Mouse (Mus musculus) ES-E14 (cell line): Measurements from ENCODE around the gene Mapkapk2. TPM values are rescaled to one million over a fixed set of nuclear protein-coding genes. Genes with fewer than 3 reads are reported as not detected.
A peak's percentile ranks its signal among the peaks of the same experiment; 100 is the strongest.

Experiments
- DNase-seq: peaks from one replicate; pipeline ENCODE4 v3.0.0-alpha.2; 2013; ENCODE audit warnings: low read depth, low spot score
- H3K27ac ChIP-seq: 2 replicates; pipeline ENCODE4 v1.5.1; 2012; ENCODE audit warnings: low read depth, mild to moderate bottlenecking, low read length, moderate library complexity, mixed read lengths; ENCODE audit not compliant: poor library complexity, insufficient read depth, severe bottlenecking
- H3K36me3 ChIP-seq: 2 replicates; pipeline ENCODE4 v1.6.1; 2012; ENCODE audit warnings: mild to moderate bottlenecking, low read length, moderate library complexity, mixed read lengths; ENCODE audit not compliant: control insufficient read depth, poor library complexity, insufficient read depth, severe bottlenecking
- H3K4me1 ChIP-seq, 2 experiments: fragments of 150-350 bp in 1 of 2; sonication (generic) in 1 of 2; 2 replicates each; pipeline ENCODE4 v1.6.1; 2012; ENCODE audit warnings: low read length in 2 of 2, mild to moderate bottlenecking in 1 of 2, mixed read lengths in 1 of 2; ENCODE audit not compliant: control insufficient read depth in 2 of 2, insufficient read depth in 2 of 2, poor library complexity in 1 of 2
- H3K4me3 ChIP-seq, 2 experiments: fragments of 150-350 bp in 1 of 2; sonication (generic) in 1 of 2; 2 replicates each; pipeline ENCODE4 v1.5.1; 2012; ENCODE audit warnings: low read length in 2 of 2, low read depth in 1 of 2, mild to moderate bottlenecking in 1 of 2, mixed read lengths in 1 of 2; ENCODE audit not compliant: insufficient read depth in 1 of 2, poor library complexity in 1 of 2, severe bottlenecking in 1 of 2
- H3K9ac ChIP-seq: 2 replicates; pipeline ENCODE4 v1.6.1; 2012; ENCODE audit warnings: low read depth, mild to moderate bottlenecking, low read length, mixed read lengths; ENCODE audit not compliant: poor library complexity, insufficient read depth, severe bottlenecking
- H3K9me3 ChIP-seq: fragments of 150-350 bp; sonication (generic); 2 replicates; pipeline ENCODE4 v1.6.1; 2012; ENCODE audit warnings: low read depth, mild to moderate bottlenecking, low read length; ENCODE audit not compliant: control insufficient read depth, insufficient read depth
- CHD2 ChIP-seq: IDR thresholded peaks from 2 replicates; pipeline ENCODE4 v1.6.1; 2014; ENCODE audit warnings: mild to moderate bottlenecking, low read depth, low read length, inconsistent platforms
- HCFC1 ChIP-seq: IDR thresholded peaks from 2 replicates; pipeline ENCODE4 v1.6.1; 2012; ENCODE audit warnings: low read length, inconsistent platforms, borderline replicate concordance; ENCODE audit not compliant: insufficient read depth
- MAFK ChIP-seq: IDR thresholded peaks from 2 replicates; pipeline ENCODE4 v1.6.1; 2014; ENCODE audit warnings: mild to moderate bottlenecking, low read depth, low read length, inconsistent platforms; ENCODE audit not compliant: insufficient read depth
- ZC3H11A ChIP-seq: IDR thresholded peaks from 2 replicates; pipeline ENCODE4 v1.6.1; 2012; ENCODE audit warnings: low read depth, mild to moderate bottlenecking, inconsistent platforms, low read length, borderline replicate concordance
- ZNF384 ChIP-seq: IDR thresholded peaks from 2 replicates; pipeline ENCODE4 v1.6.1; 2012; ENCODE audit warnings: low read depth, low read length, inconsistent platforms
- in situ Hi-C, 2 experiments: fragments of 600-800 bp; cut with MboI; formaldehyde crosslinking; loops; one replicate each; pipeline ENCODE4 v1.15.1; 2025; ENCODE audit warnings: low sequenced_read_pairs in 2 of 2, inconsistent platforms in 1 of 2; ENCODE audit not compliant: unreplicated experiment in 2 of 2
- total RNA-seq: library from RNA; depleted of rRNA; stranded (reverse); fragments of 300-350 nt; gene quantifications from 2 replicates; pipeline ENCODE4 v1.2.3, GENCODE M21; 2012

The Mapkapk2 gene
- total RNA-seq, 1 experiment, result 38.0 TPM

- Histone ChIP-seq H3K27ac (no peak overlapping the region; the same call in 1 of the 2 replicates), H3K4me1 (peaks cover 1 to 4% of the 10 kb centered on the region in 2 experiments; a peak in 1 of 4 replicates), H3K9me3 (no peaks in the 10 kb centered on the region), H3K9ac (peak overlapping the region; percentile 31; the same call in 1 of the 2 replicates), H3K36me3 (peaks cover 21% of the 10 kb centered on the region), H3K4me3 (peak overlapping the region; percentile 34 to 70; a peak in 2 of 4 replicates)
- TF ChIP-seq HCFC1 (no peak), MAFK (no peak), ZNF384 (no peak), ZC3H11A (no peak), CHD2 (no peak)
- in situ Hi-C loops, result no loop called here
- no peak for DNase-seq
Measured at GRCm38 (mm10) chr1:131135960-131136629, 38.5 kb upstream of the Mapkapk2 start.

- Histone ChIP-seq H3K4me3 (no peak overlapping the region), H3K27ac (no peak overlapping the region), H3K9me3 (no peaks in the 10 kb centered on the region), H3K36me3 (peaks cover 31% of the 10 kb centered on the region), H3K9ac (no peak overlapping the region), H3K4me1 (peaks cover 0 to 4% of the 10 kb centered on the region in 2 experiments; a peak in 1 of 4 replicates)
- in situ Hi-C loops, result no loop called here
- no peak for DNase-seq
- TF ChIP-seq CHD2 (no peak), ZNF384 (no peak), MAFK (no peak), HCFC1 (no peak), ZC3H11A (no peak)
Measured at GRCm38 (mm10) chr1:131134942-131135522, 37.4 kb upstream of the Mapkapk2 start.

- peak overlapping the region; percentile 12; the same call in 1 of the 2 replicates for H3K9ac ChIP-seq
- no peak overlapping the region for H3K4me3 ChIP-seq
- TF ChIP-seq ZNF384 (no peak), MAFK (no peak), HCFC1 (no peak), CHD2 (no peak), ZC3H11A (no peak)
- H3K36me3 ChIP-seq, result peaks cover 39% of the 10 kb centered on the region
- H3K9me3 ChIP-seq, result no peaks in the 10 kb centered on the region
- in situ Hi-C loops, result no loop called here
- no peak overlapping the region for H3K27ac ChIP-seq
- DNase-seq, result no peak
- H3K4me1 ChIP-seq, result no peaks in the 10 kb centered on the region
Measured at GRCm38 (mm10) chr1:131134231-131134630, 36.6 kb upstream of the Mapkapk2 start.

- in situ Hi-C loops, result loop anchor here in 1 of 2 experiments (10.0 kb wide), 1 partner anchor 139 kb away; no protein-coding TSS in a partner anchor
- no peaks in the 10 kb centered on the region for H3K4me1 ChIP-seq
- peaks cover 44% of the 10 kb centered on the region for H3K36me3 ChIP-seq
- no peak overlapping the region for H3K27ac ChIP-seq
- no peak for DNase-seq
- H3K4me3 ChIP-seq, result no peak overlapping the region
- TF ChIP-seq MAFK, result no peak
- no peak for TF ChIP-seq HCFC1
- peak; percentile 91 for TF ChIP-seq ZNF384
- H3K9ac ChIP-seq, result no peak overlapping the region
- no peaks in the 10 kb centered on the region for H3K9me3 ChIP-seq
Measured at GRCm38 (mm10) chr1:131125987-131126744, 28.5 kb upstream of the Mapkapk2 start.
